Comparison of ENCODE assay signal across 10 mouse cellular contexts in the genomic region with DNA sequence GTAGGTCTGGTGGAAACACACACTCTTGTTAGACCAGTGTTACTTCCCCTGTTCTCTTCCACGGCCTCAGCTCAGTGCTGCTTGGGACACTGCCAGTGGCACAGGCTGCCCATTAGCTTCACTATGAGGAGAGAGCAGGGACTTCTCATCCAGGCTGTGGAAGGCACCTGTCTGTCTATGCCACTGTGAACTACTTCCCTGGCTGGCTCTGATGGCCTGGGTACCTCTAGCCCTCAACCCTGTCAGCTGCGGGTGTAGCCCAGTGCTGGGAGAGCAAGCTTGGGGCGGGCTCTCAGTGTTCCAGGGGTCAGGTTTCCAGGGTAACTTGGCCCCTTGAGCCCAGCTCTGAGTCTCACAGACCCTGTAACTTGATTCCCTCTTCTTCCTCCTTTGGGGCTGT. TPM values are rescaled to one million over a fixed set of nuclear protein-coding genes. Genes with fewer than 3 reads are reported as not detected.
A peak's percentile ranks its signal among the peaks of the same experiment; 100 is the strongest.
DNase-seq lines count a peak whose midpoint lies in the region; ATAC-seq and TF ChIP-seq lines count a peak whose summit lies in the region.
"Had no signal": no experiment of that assay in that cellular context is flagged by ENCODE, and none has a peak within 500 bp of the region (broad histone marks: within the 10 kb centered on the region; RNA-seq: fewer than 3 reads in every experiment).

No protein-coding gene starts in this region.

- peaks cover 42% of the 10 kb centered on the region for H3K79me3 ChIP-seq in C2C12 (ENCODE audit: low read depth)

- H3K27ac ChIP-seq in hindbrain, embryonic 12.5 days, result no peak overlapping the region
- no peak overlapping the region for H3K27ac ChIP-seq in hindbrain, embryonic 11.5 days (ENCODE audit: low read depth, low read length)
- H3K27ac ChIP-seq in bone marrow, adult 2 months (ENCODE audit: control insufficient read depth, insufficient read depth, low read depth, low read length, poor library complexity), result peak overlapping the region; percentile 11
- no peak overlapping the region for H3K27ac ChIP-seq in embryonic facial prominence, embryonic 14.5 days (replicated peaks; ENCODE audit: low read depth, low read length)

- peak overlapping the region; percentile 34 for H3ac ChIP-seq in C2C12 (ENCODE audit: control insufficient read depth, insufficient read length, low read depth)

- TF ChIP-seq POLR2A in bone marrow, adult 2 months (IDR thresholded peaks at IDR 0.05; ENCODE audit: borderline replicate concordance, control insufficient read depth, low read depth, low read length), result no peak

- WGBS in hindbrain, embryonic 12.5 days, result 21% methylated on average over 3 of the region's 3 CpGs
- 22% methylated on average over 3 of the region's 3 CpGs for WGBS in hindbrain, embryonic 11.5 days
- WGBS in bone marrow, adult 2 months, result 40% methylated on average over 3 of the region's 3 CpGs
- 28% methylated on average over 3 of the region's 3 CpGs for WGBS in embryonic facial prominence, embryonic 14.5 days

- no peak for TF ChIP-seq CTCF in C2C12 (IDR thresholded peaks at IDR 0.05; ENCODE audit: control insufficient read depth, insufficient read depth, insufficient read length)
- TF ChIP-seq CTCF in bone marrow, adult 2 months (IDR thresholded peaks at IDR 0.05; ENCODE audit: control insufficient read depth, insufficient read depth, low read length), result no peak

- H3K9me3 ChIP-seq in hindbrain, embryonic 12.5 days (replicated peaks), result no peaks in the 10 kb centered on the region
- no peaks in the 10 kb centered on the region for H3K9me3 ChIP-seq in hindbrain, embryonic 11.5 days (ENCODE audit: control insufficient read depth, low read length)
- H3K9me3 ChIP-seq in embryonic facial prominence, embryonic 14.5 days (ENCODE audit: control insufficient read depth, low read length), result no peaks in the 10 kb centered on the region

- peaks cover 77% of the 10 kb centered on the region for H3K79me2 ChIP-seq in C2C12 (ENCODE audit: control insufficient read depth, insufficient read depth)

- peak overlapping the region; percentile 23; the same call in 1 of the 2 replicates for H3K9ac ChIP-seq in hindbrain, embryonic 12.5 days
- no peak overlapping the region for H3K9ac ChIP-seq in hindbrain, embryonic 11.5 days (ENCODE audit: low read depth, low read length)
- H3K9ac ChIP-seq in embryonic facial prominence, embryonic 14.5 days (ENCODE audit: low read depth, low read length), result peak overlapping the region; percentile 20; the same call in 1 of the 2 replicates

- ATAC-seq in hindbrain, embryonic 12.5 days (ENCODE audit: low FRiP score), result no peak
- no peak for ATAC-seq in hindbrain, embryonic 11.5 days (ENCODE audit: low FRiP score)
- no peak for ATAC-seq in embryonic facial prominence, embryonic 14.5 days (ENCODE audit: low read depth)
- ATAC-seq: lung, postnatal 0 days; Patski had no signal

- peaks cover 14% of the 10 kb centered on the region for H3K27me3 ChIP-seq in hindbrain, embryonic 12.5 days
- H3K27me3 ChIP-seq in hindbrain, embryonic 11.5 days (ENCODE audit: control insufficient read depth, insufficient read depth, low read length), result peaks cover 2% of the 10 kb centered on the region; the same call in 1 of the 2 replicates
- H3K27me3 ChIP-seq in C2C12 (ENCODE audit: control insufficient read depth, insufficient read depth, insufficient read length), result no peaks in the 10 kb centered on the region
- H3K27me3 ChIP-seq in embryonic facial prominence, embryonic 14.5 days (replicated peaks; ENCODE audit: control insufficient read depth, insufficient read depth, low read length), result no peaks in the 10 kb centered on the region
- H3K27me3 ChIP-seq: Patski had no signal

- no peak for DNase-seq in hindbrain, embryonic 11.5 days (ENCODE audit: low spot score)
- DNase-seq in embryonic facial prominence, embryonic 14.5 days (ENCODE audit: low spot score), result no peak
- DNase-seq in retina, postnatal 1 day, result no peak
- DNase-seq in spleen, postnatal 14 days (ENCODE audit: low spot score in 2 of 2), result no peak
- DNase-seq in spleen, postnatal 4 days (ENCODE audit: low spot score in 2 of 2), result no peak

- 0 out of 2 replicates have a peak overlapping the region, but pooled peaks have one; percentile 4 for H3K4me2 ChIP-seq in hindbrain, embryonic 12.5 days (replicated peaks)
- no peak overlapping the region for H3K4me2 ChIP-seq in hindbrain, embryonic 11.5 days (replicated peaks; ENCODE audit: low read depth, low read length)
- H3K4me2 ChIP-seq in embryonic facial prominence, embryonic 14.5 days (ENCODE audit: low read depth, low read length), result no peak overlapping the region

- peaks cover 46% of the 10 kb centered on the region for H3K4me1 ChIP-seq in hindbrain, embryonic 12.5 days
- peaks cover 10% of the 10 kb centered on the region for H3K4me1 ChIP-seq in hindbrain, embryonic 11.5 days (replicated peaks; ENCODE audit: control insufficient read depth, insufficient read depth, low read length)
- peaks cover 17% of the 10 kb centered on the region for H3K4me1 ChIP-seq in bone marrow, adult 2 months (ENCODE audit: control insufficient read depth, insufficient read depth, low read length)
- H3K4me1 ChIP-seq in embryonic facial prominence, embryonic 14.5 days (ENCODE audit: control insufficient read depth, insufficient read depth, low read length), result peaks cover 25% of the 10 kb centered on the region

- H3K36me3 ChIP-seq in hindbrain, embryonic 12.5 days, result peaks cover 20% of the 10 kb centered on the region
- peaks cover 4% of the 10 kb centered on the region; the same call in 1 of the 2 replicates for H3K36me3 ChIP-seq in hindbrain, embryonic 11.5 days (ENCODE audit: control insufficient read depth, insufficient read depth, low read length)
- peaks cover 52% of the 10 kb centered on the region for H3K36me3 ChIP-seq in C2C12 (ENCODE audit: control insufficient read depth, insufficient read depth)
- H3K36me3 ChIP-seq in embryonic facial prominence, embryonic 14.5 days (ENCODE audit: control insufficient read depth, insufficient read depth, low read length), result peaks cover 28% of the 10 kb centered on the region

- H3K4me3 ChIP-seq in hindbrain, embryonic 12.5 days, result no peak overlapping the region
- H3K4me3 ChIP-seq in hindbrain, embryonic 11.5 days (ENCODE audit: low read depth, low read length), result no peak overlapping the region
- H3K4me3 ChIP-seq in C2C12 (ENCODE audit: insufficient read depth, poor library complexity, severe bottlenecking), result no peak overlapping the region
- no peak overlapping the region for H3K4me3 ChIP-seq in bone marrow, adult 2 months (replicated peaks; ENCODE audit: control insufficient read depth, low read depth, low read length)
- H3K4me3 ChIP-seq in embryonic facial prominence, embryonic 14.5 days (ENCODE audit: low read depth, low read length), result no peak overlapping the region

TF ChIP-seq in C2C12, 6 proteins besides CTCF, POLR2A, EP300 and RAD21:
- TF ChIP-seq MYOD1 (IDR thresholded peaks at IDR 0.05; ENCODE audit: control insufficient read depth, insufficient read length, low read depth) (no peak), MYOG (IDR thresholded peaks at IDR 0.05; ENCODE audit: control insufficient read depth, extremely low read depth, insufficient read length) (no peak), FOSL1 (IDR thresholded peaks at IDR 0.05; ENCODE audit: insufficient read depth, low read length, poor library complexity, severe bottlenecking) (no peak), CEBPB (IDR thresholded peaks at IDR 0.05; ENCODE audit: low read depth) (no peak), MAX (IDR thresholded peaks at IDR 0.05) (no peak), USF1 (IDR thresholded peaks at IDR 0.05; ENCODE audit: low read depth) (no peak)

RNA-seq across cellular contexts. Expression of gene Ltc4s, which starts 9.6 kb away (rescaled TPM):
- polyA plus RNA-seq in hindbrain, embryonic 12.5 days (2016; fragmentation: Nextera tagmentation; extraction: Ambion mirVana), result 0.61 and 1.3 TPM in 2 replicates
- polyA plus RNA-seq in hindbrain, embryonic 11.5 days (2014; fragmentation: Nextera tagmentation; extraction: Ambion mirVana), result 0.94 and 1.3 TPM in 2 replicates
- polyA plus RNA-seq in C2C12 (2012; fragmentation: generic; extraction: Trizol), result 1.3 TPM
- polyA plus RNA-seq in bone marrow, adult 2 months (2011; ENCODE audit: insufficient read depth, insufficient read length, low replicate concordance, missing spikeins), result 3.9 and 6.7 TPM in 2 replicates
- polyA plus RNA-seq in embryonic facial prominence, embryonic 14.5 days (2014; fragmentation: Nextera tagmentation; extraction: Ambion mirVana), result 3.7 and 5.2 TPM in 2 replicates
- polyA plus RNA-seq: Patski had no signal

RNA-seq across cellular contexts. Expression of gene Mgat4b, which starts 18.1 kb away (rescaled TPM):
- 45.1 and 52.8 TPM in 2 replicates for polyA plus RNA-seq in hindbrain, embryonic 12.5 days (2016; fragmentation: Nextera tagmentation; extraction: Ambion mirVana)
- 17.9 and 19.6 TPM in 2 replicates for polyA plus RNA-seq in hindbrain, embryonic 11.5 days (2014; fragmentation: Nextera tagmentation; extraction: Ambion mirVana)
- polyA plus RNA-seq in C2C12 (2012; fragmentation: generic; extraction: Trizol), result 139 TPM
- 15.7 and 20.7 TPM in 2 replicates for polyA plus RNA-seq in bone marrow, adult 2 months (2011; ENCODE audit: insufficient read depth, insufficient read length, low replicate concordance, missing spikeins)
- polyA plus RNA-seq in embryonic facial prominence, embryonic 14.5 days (2014; fragmentation: Nextera tagmentation; extraction: Ambion mirVana), result 22.5 and 22.6 TPM in 2 replicates

RNA-seq across cellular contexts. Expression of gene Sqstm1, which starts 18.1 kb away (rescaled TPM):
- 231 and 234 TPM in 2 replicates for polyA plus RNA-seq in hindbrain, embryonic 12.5 days (2016; fragmentation: Nextera tagmentation; extraction: Ambion mirVana)
- polyA plus RNA-seq in hindbrain, embryonic 11.5 days (2014; fragmentation: Nextera tagmentation; extraction: Ambion mirVana), result 165 and 188 TPM in 2 replicates
- polyA plus RNA-seq in C2C12 (2012; fragmentation: generic; extraction: Trizol), result 660 TPM
- polyA plus RNA-seq in bone marrow, adult 2 months (2011; ENCODE audit: insufficient read depth, insufficient read length, low replicate concordance, missing spikeins), result 172 TPM in 2 replicates
- 239 and 247 TPM in 2 replicates for polyA plus RNA-seq in embryonic facial prominence, embryonic 14.5 days (2014; fragmentation: Nextera tagmentation; extraction: Ambion mirVana)

RNA-seq across cellular contexts. Expression of gene Mrnip, which starts 54.5 kb away (rescaled TPM):
- polyA plus RNA-seq in hindbrain, embryonic 12.5 days (2016; fragmentation: Nextera tagmentation; extraction: Ambion mirVana), result 21.1 and 22.2 TPM in 2 replicates
- polyA plus RNA-seq in hindbrain, embryonic 11.5 days (2014; fragmentation: Nextera tagmentation; extraction: Ambion mirVana), result 21.9 and 22.4 TPM in 2 replicates
- polyA plus RNA-seq in C2C12 (2012; fragmentation: generic; extraction: Trizol), result 4.7 TPM
- polyA plus RNA-seq in bone marrow, adult 2 months (2011; ENCODE audit: insufficient read depth, insufficient read length, low replicate concordance, missing spikeins), result 5.2 and 6.2 TPM in 2 replicates
- 17.7 and 19.8 TPM in 2 replicates for polyA plus RNA-seq in embryonic facial prominence, embryonic 14.5 days (2014; fragmentation: Nextera tagmentation; extraction: Ambion mirVana)
